Mouse (Mus musculus) CH12.LX (cell line): ENCODE data around the gene Pou2f1.

ENCODE experiments used
- CTCF ChIP-seq, 2 experiments: IDR thresholded peaks in 1 of 2; conservative IDR thresholded peaks in 1 of 2; 2 replicates each; pipeline ENCODE4 v1.5.1; 2011 to 2012; ENCODE audit warnings: low read depth in 2 of 2, low read length in 2 of 2, improper control_type of control experiment in 1 of 2, inconsistent platforms in 1 of 2, mild to moderate bottlenecking in 1 of 2, moderate library complexity in 1 of 2
- E2F4 ChIP-seq: IDR thresholded peaks from 2 replicates; pipeline ENCODE4 v1.6.1; 2011; ENCODE audit warnings: low read depth, low read length, improper control_type of control experiment; ENCODE audit not compliant: insufficient replicate concordance
- JUND ChIP-seq: conservative IDR thresholded peaks from 2 replicates; pipeline ENCODE4 v1.6.1; 2011; ENCODE audit warnings: low read depth, low read length, improper control_type of control experiment
- MAX ChIP-seq: IDR thresholded peaks from 2 replicates; pipeline ENCODE4 v1.6.1; 2011; ENCODE audit warnings: low read length, improper control_type of control experiment
- POLR2A ChIP-seq: IDR thresholded peaks from 2 replicates; pipeline ENCODE4 v1.6.1; 2011; ENCODE audit warnings: low read depth, mild to moderate bottlenecking, improper control_type of control experiment, low read length
- POLR2AphosphoS2 ChIP-seq: IDR thresholded peaks from 2 replicates; pipeline ENCODE4 v1.6.1; 2011; ENCODE audit warnings: low read depth, low read length, improper control_type of control experiment
- SMC3 ChIP-seq: IDR thresholded peaks from 2 replicates; pipeline ENCODE4 v1.6.1; 2011; ENCODE audit warnings: low read depth, low read length, improper control_type of control experiment
- ZC3H11A ChIP-seq: IDR thresholded peaks from 2 replicates; pipeline ENCODE4 v1.6.1; 2012; ENCODE audit warnings: low read depth, mild to moderate bottlenecking, inconsistent platforms, low read length, improper control_type of control experiment
- ZNF384 ChIP-seq: IDR thresholded peaks from 2 replicates; pipeline ENCODE4 v1.6.1; 2012; ENCODE audit warnings: low read depth, low read length, improper control_type of control experiment, inconsistent platforms

- TF ChIP-seq JUND = no peak
- TF ChIP-seq SMC3 = no peak
- no peak for TF ChIP-seq CTCF (conservative IDR thresholded peaks at IDR 0.05 in 1 of 2, IDR thresholded peaks at IDR 0.05 in 1 of 2; ENCODE audit: low read depth in 2 of 2, low read length in 2 of 2)
- no peak for TF ChIP-seq POLR2A
- no peak for TF ChIP-seq E2F4
- no peak for TF ChIP-seq POLR2AphosphoS2
- no peak for TF ChIP-seq ZC3H11A
- TF ChIP-seq MAX = no peak
- TF ChIP-seq ZNF384 = no peak
Observed at GRCm38 (mm10) chr1:166045894-166046197, 43.4 kb upstream of the Pou2f1 start.
